Mouse (Mus musculus) forebrain, embryonic 16.5 days (tissue): ENCODE measurements around the gene Nkx2-4. TPM values are rescaled to one million over a fixed set of nuclear protein-coding genes. Genes with fewer than 3 reads are reported as not detected.
A peak's percentile ranks its signal among the peaks of the same experiment; 100 is the strongest.

ENCODE experiments used
- ATAC-seq: fragments of 200-750 bp; cut with Nextera tagmentation; 2 replicates; pipeline ENCODE4 v1.8.0; 2017; ENCODE audit warnings: mild to moderate bottlenecking, moderate library complexity
- H3K27ac ChIP-seq: fragments of 300-500 bp; sonication (generic); 2 replicates; pipeline ENCODE4 v1.5.1; 2014; ENCODE audit warnings: low read length, control low read depth
- H3K27me3 ChIP-seq: fragments of 300-500 bp; sonication (generic); replicated peaks from 2 replicates; pipeline ENCODE4 v1.6.1; 2014; ENCODE audit warnings: low read length; ENCODE audit not compliant: control insufficient read depth, insufficient read depth
- H3K36me3 ChIP-seq: fragments of 300-500 bp; sonication (generic); 2 replicates; pipeline ENCODE4 v1.6.1; 2014; ENCODE audit not compliant: control insufficient read depth, insufficient read depth
- H3K4me1 ChIP-seq: fragments of 300-500 bp; sonication (generic); replicated peaks from 2 replicates; pipeline ENCODE4 v1.6.1; 2014; ENCODE audit warnings: low read length; ENCODE audit not compliant: control insufficient read depth, insufficient read depth
- H3K4me2 ChIP-seq: fragments of 300-500 bp; sonication (generic); 2 replicates; pipeline ENCODE4 v1.6.1; 2014; ENCODE audit warnings: mild to moderate bottlenecking, low read length, control low read depth
- H3K4me3 ChIP-seq: fragments of 300-500 bp; sonication (generic); replicated peaks from 2 replicates; pipeline ENCODE4 v1.5.1; 2014; ENCODE audit warnings: mild to moderate bottlenecking, low read length, control low read depth
- H3K9ac ChIP-seq: fragments of 300-500 bp; sonication (generic); replicated peaks from 2 replicates; pipeline ENCODE4 v1.6.1; 2014; ENCODE audit warnings: low read depth, low read length, control low read depth
- H3K9me3 ChIP-seq: fragments of 300-500 bp; sonication (generic); 2 replicates; pipeline ENCODE4 v1.6.1; 2016; ENCODE audit warnings: low read length; ENCODE audit not compliant: control insufficient read depth
- WGBS: fragments of 180-500 bp; shearing (Covaris S2); extraction: QIAGEN DNeasy Blood & Tissue Kit; methylation state at CpG from one replicate; pipeline ENCODE4 v1.1.7; 2014; 5-methylcytosine and 5-hydroxymethylcytosine counted together
- polyA plus RNA-seq: library from polyadenylated mRNA; unstranded; fragments of >200 nt; fragmentation: Nextera tagmentation; extraction: Ambion mirVana; gene quantifications from 2 replicates; pipeline ENCODE4 v1.2.1, GENCODE M21; 2015

The Nkx2-4 gene
- 0.11 TPM in 1 of 2 replicates, not detected in the other for polyA plus RNA-seq

- 1% methylated on average over 70 of the region's 82 CpGs for WGBS
- Histone ChIP-seq H3K27ac (no peak within 1 kb of the TSS), H3K9ac (no peak within 1 kb of the TSS), H3K4me2 (peak within 1 kb of the TSS; percentile 40), H3K4me3 (peak within 1 kb of the TSS; percentile 31), H3K4me1 (peaks cover 18% of the 10 kb centered on the region), H3K36me3 (no peaks in the 10 kb centered on the region), H3K9me3 (no peaks in the 10 kb centered on the region), H3K27me3 (peaks cover 51% of the 10 kb centered on the region)
- peak; percentile 40 for ATAC-seq
Observed at GRCm38 (mm10) chr2:147085072-147085870, at the start of gene Nkx2-4. Nkx2-4 (minus strand) TSS chr2:147085445.

- H3K4me2 ChIP-seq = no peak overlapping the region
- H3K9ac ChIP-seq = no peak overlapping the region
- H3K36me3 ChIP-seq = no peaks in the 10 kb centered on the region
- no peaks in the 10 kb centered on the region for H3K9me3 ChIP-seq
- no peak overlapping the region for H3K27ac ChIP-seq
- no peak for ATAC-seq
- H3K4me1 ChIP-seq = no peaks in the 10 kb centered on the region
- no peak overlapping the region for H3K4me3 ChIP-seq
- no peaks in the 10 kb centered on the region for H3K27me3 ChIP-seq
- 76% methylated on average over 6 of the region's 6 CpGs for WGBS
Observed at GRCm38 (mm10) chr2:147127366-147127765, 42.1 kb upstream of the Nkx2-4 start.

- WGBS = 97% methylated on average over 1 of the region's 1 CpGs
- no peak overlapping the region for H3K27ac ChIP-seq
- ATAC-seq = no peak
Observed at GRCm38 (mm10) chr2:147119736-147120135, 34.5 kb upstream of the Nkx2-4 start.

GRCm38 (mm10) chr2:147086441-147086840 is 1.2 kb upstream of the Nkx2-4 start:
- Histone ChIP-seq H3K9ac (no peak overlapping the region), H3K27me3 (peaks cover 45% of the 10 kb centered on the region), H3K27ac (no peak overlapping the region), H3K4me3 (no peak overlapping the region), H3K4me1 (peaks cover 18% of the 10 kb centered on the region), H3K36me3 (no peaks in the 10 kb centered on the region), H3K4me2 (no peak overlapping the region), H3K9me3 (no peaks in the 10 kb centered on the region)
- WGBS = 14% methylated on average over 5 of the region's 5 CpGs
- no peak for ATAC-seq

More at GRCm38 (mm10) chr2:147119736-147120135, 34.5 kb upstream of the Nkx2-4 start:
- no peaks in the 10 kb centered on the region for H3K36me3 ChIP-seq
- no peak overlapping the region for H3K4me2 ChIP-seq
- H3K9ac ChIP-seq = no peak overlapping the region
- no peaks in the 10 kb centered on the region for H3K9me3 ChIP-seq
- H3K4me3 ChIP-seq = no peak overlapping the region
- no peaks in the 10 kb centered on the region for H3K4me1 ChIP-seq
- no peaks in the 10 kb centered on the region for H3K27me3 ChIP-seq

- 3% methylated on average over 6 of the region's 6 CpGs for WGBS
- Histone ChIP-seq H3K36me3 (no peaks in the 10 kb centered on the region), H3K4me3 (no peak overlapping the region), H3K27ac (no peak overlapping the region), H3K4me1 (peaks cover 18% of the 10 kb centered on the region), H3K4me2 (no peak overlapping the region), H3K9ac (no peak overlapping the region), H3K27me3 (peaks cover 50% of the 10 kb centered on the region), H3K9me3 (no peaks in the 10 kb centered on the region)
- ATAC-seq = no peak
Observed at GRCm38 (mm10) chr2:147085937-147086336, 692 bp upstream of the Nkx2-4 start.

GRCm38 (mm10) chr2:147084366-147085071 is 726 bp downstream of the Nkx2-4 start:
- Histone ChIP-seq H3K4me3 (peak overlapping the region; percentile 31), H3K27me3 (peaks cover 51% of the 10 kb centered on the region), H3K9me3 (no peaks in the 10 kb centered on the region), H3K9ac (no peak overlapping the region), H3K4me1 (peaks cover 18% of the 10 kb centered on the region), H3K36me3 (no peaks in the 10 kb centered on the region), H3K4me2 (peak overlapping the region; percentile 40), H3K27ac (no peak overlapping the region)
- WGBS = under 1% methylated on average over 104 of the region's 106 CpGs
- ATAC-seq = peak; percentile 62

GRCm38 (mm10) chr2:147083471-147084365 is 1.5 kb downstream of the Nkx2-4 start:
- 1% methylated on average over 72 of the region's 72 CpGs for WGBS
- no peak overlapping the region for H3K9ac ChIP-seq
- H3K4me1 ChIP-seq = peaks cover 18% of the 10 kb centered on the region
- H3K27ac ChIP-seq = no peak overlapping the region
- peaks cover 59% of the 10 kb centered on the region for H3K27me3 ChIP-seq
- H3K4me2 ChIP-seq = no peak overlapping the region
- ATAC-seq = peak; percentile 54
- H3K9me3 ChIP-seq = no peaks in the 10 kb centered on the region
- H3K4me3 ChIP-seq = 0 out of 2 replicates have a peak overlapping the region, but pooled peaks have one; percentile 5
- no peaks in the 10 kb centered on the region for H3K36me3 ChIP-seq

- peaks cover 18% of the 10 kb centered on the region for H3K4me1 ChIP-seq
- 60% methylated on average over 4 of the region's 4 CpGs for WGBS
- ATAC-seq = no peak
- no peak overlapping the region for H3K4me3 ChIP-seq
- H3K27me3 ChIP-seq = peaks cover 56% of the 10 kb centered on the region
- 0 out of 2 replicates have a peak, but pooled peaks cover 3% of the 10 kb centered on the region for H3K36me3 ChIP-seq
- no peaks in the 10 kb centered on the region for H3K9me3 ChIP-seq
- no peak overlapping the region for H3K9ac ChIP-seq
- H3K27ac ChIP-seq = no peak overlapping the region
- H3K4me2 ChIP-seq = no peak overlapping the region
Observed at GRCm38 (mm10) chr2:147082391-147082790, 2.9 kb downstream of the Nkx2-4 start.
